Mouse (Mus musculus) common myeloid progenitor, adult 5-6 weeks (primary cell): ENCODE data around the gene Acy3. TPM values are rescaled to one million over a fixed set of nuclear protein-coding genes. Genes with fewer than 3 reads are reported as not detected.
A peak's percentile ranks its signal among the peaks of the same experiment; 100 is the strongest.

Source experiments
- ATAC-seq: replicated peaks from 2 replicates; pipeline ENCODE4 v1.8.0; 2016; ENCODE audit warnings: low read depth, mild to moderate bottlenecking, moderate TSS enrichment, inconsistent platforms; ENCODE audit not compliant: poor library complexity, severe bottlenecking
- total RNA-seq: library from RNA; stranded (forward); fragments of 200-1000, 187-1606 nt; gene quantifications from 2 replicates; pipeline ENCODE4 v1.2.3, GENCODE M21; 2017

Acy3 gene
- total RNA-seq, 1 experiment from 2014 or later, result 5.4 TPM

GRCm38 (mm10) chr19:4000119-4000900 lies 13.9 kb downstream of the Acy3 start, which contains the start of the genes Nudt8 and Gm49405:
Gene Nudt8, plus strand, starts transcription at chr19:4000580.
Gene Gm49405, plus strand, starts transcription at chr19:4000626.
- peak; percentile 91 for ATAC-seq

GRCm38 (mm10) chr19:4000949-4001525 lies 14.7 kb downstream of the Acy3 start:
- ATAC-seq, result no peak

DNA sequence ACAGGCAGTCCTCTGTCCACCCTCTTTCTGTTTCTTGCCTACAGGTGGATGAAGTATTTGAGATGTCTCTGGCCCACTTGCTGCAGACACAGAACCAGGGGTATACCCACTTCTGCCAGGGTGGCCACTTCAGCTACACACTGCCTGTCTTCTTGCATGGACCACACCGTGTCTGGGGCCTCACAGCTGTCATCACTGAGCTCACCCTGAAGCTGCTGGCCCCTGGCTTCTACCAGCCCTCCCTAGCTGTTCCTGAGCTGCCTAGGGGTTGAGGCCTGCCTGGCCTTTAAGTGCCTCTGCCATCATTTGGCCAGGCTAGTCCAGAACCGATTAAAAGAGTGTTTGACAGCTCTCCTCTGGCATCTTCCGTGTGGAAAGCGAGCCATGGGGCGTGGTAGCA lies 15.4 kb downstream of the Acy3 start:
- ATAC-seq, result no peak

DNA sequence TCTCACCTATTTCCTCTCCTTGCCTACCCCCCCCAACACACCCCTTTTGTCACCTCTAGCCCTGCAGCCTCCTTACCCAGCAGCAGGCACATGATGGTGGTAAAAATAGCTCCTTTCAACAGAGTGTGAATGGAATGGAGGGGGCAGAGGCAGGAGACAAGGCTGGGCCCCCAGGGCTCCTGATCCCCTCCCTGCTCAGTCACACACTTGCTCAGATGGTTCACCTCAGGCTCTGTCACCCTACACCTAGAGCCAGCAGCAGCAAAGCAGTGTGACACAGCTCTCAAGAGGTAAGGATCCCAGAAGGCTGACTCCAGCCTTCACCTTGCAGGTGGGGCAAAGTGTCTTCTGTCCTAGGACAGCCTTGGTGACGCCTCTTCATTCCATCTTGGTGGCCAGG lies 16.7 kb downstream of the Acy3 start, which contains the start of gene Doc2g:
Gene Doc2g (plus strand): TSS at position 202 of the 400 bp plus-strand sequence.
- no peak for ATAC-seq

DNA sequence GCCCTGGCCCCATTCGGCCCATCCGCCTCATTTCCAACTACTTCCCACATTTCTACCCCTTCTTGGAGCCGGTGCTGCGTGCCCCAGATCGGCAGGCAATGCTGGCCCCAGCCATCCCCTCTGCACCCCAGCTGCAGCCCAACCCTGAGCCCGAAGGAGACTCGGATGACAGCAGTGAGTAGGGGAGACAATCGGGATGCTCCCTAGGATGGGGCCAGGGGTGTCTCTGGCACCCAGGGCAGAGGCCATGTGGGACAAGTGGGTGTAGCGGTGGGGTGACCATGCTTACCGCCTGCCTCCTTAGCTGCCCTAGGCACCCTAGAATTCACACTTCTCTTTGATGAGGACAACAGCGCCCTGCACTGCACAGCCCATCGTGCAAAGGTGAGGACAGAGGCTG lies 17.3 kb downstream of the Acy3 start:
- ATAC-seq, result no peak

- ATAC-seq, result no peak
Observed at GRCm38 (mm10) chr19:4004331-4004730, 18.0 kb downstream of the Acy3 start.

- no peak for ATAC-seq
Observed at GRCm38 (mm10) chr19:4005091-4005490, 18.7 kb downstream of the Acy3 start.

GRCm38 (mm10) chr19:4005971-4006370 lies 19.6 kb downstream of the Acy3 start:
- no peak for ATAC-seq

GRCm38 (mm10) chr19:4011086-4011485 lies 24.7 kb downstream of the Acy3 start:
- ATAC-seq, result no peak

GRCm38 (mm10) chr19:4012432-4013022 lies 26.2 kb downstream of the Acy3 start, which contains the start of gene Ndufv1:
Gene Ndufv1, minus strand, starts transcription at chr19:4012806.
- ATAC-seq, result peak; percentile 98

GRCm38 (mm10) chr19:4013066-4013465 lies 26.7 kb downstream of the Acy3 start:
- ATAC-seq, result peak; percentile 9; the same call in 1 of the 2 replicates

GRCm38 (mm10) chr19:4014802-4015201 lies 28.4 kb downstream of the Acy3 start:
- ATAC-seq, result no peak

- no peak for ATAC-seq
Observed at GRCm38 (mm10) chr19:4015635-4016034, 29.3 kb downstream of the Acy3 start.

DNA sequence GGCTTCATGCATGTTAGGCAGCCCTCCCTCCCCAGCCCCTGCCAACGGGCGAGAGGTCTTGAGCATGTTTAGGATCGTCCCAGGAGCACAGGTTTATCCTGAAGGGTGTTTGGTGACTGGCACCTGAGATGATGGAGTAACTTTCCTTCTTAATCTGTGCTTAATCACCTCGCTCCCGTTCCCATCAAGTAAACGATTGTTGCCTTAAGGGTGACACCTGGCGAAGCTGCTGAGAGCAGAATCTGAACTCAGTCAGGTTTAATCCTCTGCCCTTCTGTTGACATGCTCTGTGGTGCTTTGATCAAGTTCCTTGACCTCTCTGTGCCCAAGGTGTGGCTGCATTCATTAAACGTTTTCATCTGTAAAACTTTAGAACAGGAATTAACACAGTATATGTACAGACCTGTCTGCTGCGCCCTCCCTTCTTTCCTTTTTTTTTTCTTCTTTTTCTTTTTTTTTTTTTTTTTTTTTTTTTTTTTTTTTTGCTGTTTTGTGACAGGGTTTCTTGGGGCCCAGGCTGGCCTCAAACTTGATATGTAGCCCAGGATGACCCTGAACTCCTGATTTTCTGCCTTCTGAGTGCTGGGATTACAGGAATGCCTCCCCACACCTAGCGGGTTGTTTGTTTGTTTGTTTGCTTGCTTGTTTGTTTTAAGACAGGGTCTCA lies 31.7 kb downstream of the Acy3 start:
- no peak for ATAC-seq

GRCm38 (mm10) chr19:4018743-4019583 lies 32.6 kb downstream of the Acy3 start:
- ATAC-seq, result peak; percentile 96

GRCm38 (mm10) chr19:4023185-4023584 lies 36.8 kb downstream of the Acy3 start:
- no peak for ATAC-seq

GRCm38 (mm10) chr19:4027576-4027975 lies 41.2 kb downstream of the Acy3 start:
- no peak for ATAC-seq

DNA sequence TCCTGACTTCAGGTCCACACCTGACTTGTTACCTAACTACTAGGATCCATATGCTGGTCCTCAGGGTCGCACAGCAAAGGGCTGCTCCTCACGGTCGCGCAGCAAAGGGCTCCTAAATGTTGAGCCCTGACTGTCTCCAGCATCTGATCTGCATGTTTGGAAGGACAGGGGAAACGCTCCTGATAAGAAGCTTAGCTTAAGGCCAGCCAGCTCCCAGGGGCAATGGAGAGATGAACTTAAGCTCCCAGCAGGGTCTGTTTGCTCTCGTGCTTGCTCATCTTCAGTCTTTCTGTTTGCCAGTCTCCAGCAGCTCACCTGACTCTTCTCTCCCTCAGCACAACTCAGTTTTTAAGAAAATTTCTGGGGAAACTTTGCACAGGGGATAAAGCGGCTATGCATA lies 46.3 kb downstream of the Acy3 start:
- ATAC-seq, result no peak

DNA sequence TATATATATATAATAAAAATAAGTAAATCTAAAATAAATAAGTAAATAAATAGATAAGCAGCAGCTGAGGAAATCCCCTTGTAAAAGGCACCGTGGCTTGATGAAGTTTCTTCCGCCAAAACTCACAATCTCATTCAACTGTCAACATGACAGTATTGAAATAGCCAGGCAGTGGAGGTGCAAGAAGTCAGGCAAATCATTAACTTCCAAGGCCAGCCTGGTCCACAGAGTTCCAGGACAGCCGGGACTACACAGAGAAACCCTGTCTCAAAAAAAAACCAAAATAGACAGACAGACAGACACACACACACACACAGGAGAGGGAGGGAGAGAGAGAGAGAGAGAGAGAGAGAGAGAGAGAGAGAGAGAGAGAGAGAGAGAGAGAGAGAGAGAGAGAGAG lies 46.9 kb downstream of the Acy3 start:
- ATAC-seq, result no peak

DNA sequence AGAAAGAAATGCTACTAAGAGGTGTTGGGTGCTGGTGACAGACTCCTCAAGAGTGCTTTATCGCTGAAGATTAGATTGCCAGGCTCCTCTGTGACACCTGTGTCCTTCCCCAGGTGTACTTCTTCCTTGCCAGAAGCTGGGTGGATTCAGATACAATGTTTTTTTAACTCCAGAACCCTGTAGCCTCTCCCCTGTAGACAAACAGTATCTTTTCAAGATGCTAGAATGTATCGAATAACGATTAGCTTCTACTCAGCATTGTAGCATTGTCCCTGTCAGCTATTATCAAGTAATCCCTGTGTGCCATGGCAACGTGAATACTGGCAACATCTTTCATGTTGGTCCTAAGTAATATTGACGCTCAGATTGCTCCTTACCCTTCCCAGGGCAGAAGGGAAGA lies 47.4 kb downstream of the Acy3 start:
- ATAC-seq, result no peak
